Mouse (Mus musculus): Measurements from ENCODE around the gene Hoxc8.

- TF ChIP-seq POLR2A (IDR thresholded peaks at IDR 0.05; ENCODE audit: low read depth, low read length) (no peak), CTCF (IDR thresholded peaks at IDR 0.05; ENCODE audit: extremely low read depth, insufficient read length, insufficient replicate concordance, low read depth, low read length) (no peak)
These were observed 43.1 kb upstream of the Hoxc8 start for GRCm38 (mm10) chr15:102947276-102947675.
